In the genomic region with DNA sequence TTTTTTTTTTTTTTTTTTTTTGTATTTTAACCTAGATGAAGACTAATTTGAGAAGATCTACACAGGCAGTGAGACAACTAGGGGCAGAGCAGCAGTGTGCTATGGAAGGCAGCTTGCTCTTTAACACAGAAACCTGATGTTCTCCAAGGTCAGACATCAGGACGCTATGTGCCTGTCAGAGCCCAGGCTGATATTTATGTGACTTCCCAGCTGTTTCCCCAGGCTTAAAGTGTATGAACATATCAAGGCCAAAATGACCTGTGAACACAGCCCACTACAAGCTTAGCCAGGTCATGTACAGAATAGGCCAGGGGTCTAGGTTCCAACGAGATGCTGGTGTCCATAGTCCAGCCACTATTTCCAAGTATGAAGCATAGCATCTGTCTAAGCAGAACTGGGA, we compare ENCODE assay signal across 16 mouse cellular contexts.
"Had no signal": no experiment of that assay in that cellular context is flagged by ENCODE, and none has a peak within 500 bp of the region (broad histone marks: within the 10 kb centered on the region; RNA-seq: fewer than 3 reads in every experiment).

No protein-coding gene starts in this region.

- H3K36me3 ChIP-seq: limb, embryonic 13.5 days; midbrain, embryonic 12.5 days; neural tube, embryonic 13.5 days; stomach, embryonic 15.5 days had no signal

- H3K9ac ChIP-seq: limb, embryonic 13.5 days; liver, embryonic 14.5 days; midbrain, embryonic 12.5 days; neural tube, embryonic 13.5 days; stomach, embryonic 15.5 days had no signal

- DNase-seq: kidney, postnatal 10 days; kidney, postnatal 4 days; left cerebral cortex, postnatal 4 days; lung, adult 2 months; lung, postnatal 10 days; retina, postnatal 1 day; right cerebral cortex, postnatal 4 days; thymus, adult 2 months; thymus, postnatal 25 days had no signal

- H3K27me3 ChIP-seq: limb, embryonic 13.5 days; midbrain, embryonic 12.5 days; neural tube, embryonic 13.5 days; stomach, embryonic 15.5 days had no signal

- H3K27ac ChIP-seq: layer of hippocampus, adult 2 months; limb, embryonic 13.5 days; liver, embryonic 14.5 days; midbrain, embryonic 12.5 days; neural tube, embryonic 13.5 days; stomach, embryonic 15.5 days had no signal

- H3K4me1 ChIP-seq: stomach, embryonic 15.5 days had no signal

- H3K4me2 ChIP-seq: limb, embryonic 13.5 days; midbrain, embryonic 12.5 days; neural tube, embryonic 13.5 days; stomach, embryonic 15.5 days had no signal

- ATAC-seq: midbrain, embryonic 16.5 days had no signal

- H3K9me3 ChIP-seq: limb, embryonic 13.5 days; midbrain, embryonic 12.5 days; neural tube, embryonic 13.5 days; stomach, embryonic 15.5 days had no signal

- H3K4me3 ChIP-seq: layer of hippocampus, adult 2 months; limb, embryonic 13.5 days; midbrain, embryonic 12.5 days; neural tube, embryonic 13.5 days; stomach, embryonic 15.5 days had no signal
